Mouse (Mus musculus) midbrain, embryonic 11.5 days (tissue): ENCODE results near the gene Acin1. TPM values are rescaled to one million over a fixed set of nuclear protein-coding genes. Genes with fewer than 3 reads are reported as not detected.

Experiments used
- ATAC-seq: fragments of 200-750 bp; cut with Nextera tagmentation; 2 replicates; pipeline ENCODE4 v1.8.0; 2017; ENCODE audit warnings: moderate TSS enrichment, moderate library complexity; ENCODE audit not compliant: low FRiP score
- DNase-seq: peaks from one replicate; pipeline ENCODE4 v3.0.0; 2015; ENCODE audit warnings: low spot score; ENCODE audit errors: missing footprints
- H3K27ac ChIP-seq: fragments of 300-500 bp; sonication (generic); 2 replicates; pipeline ENCODE4 v1.5.1; 2014; ENCODE audit warnings: low read depth, low read length
- H3K27me3 ChIP-seq: fragments of 300-500 bp; sonication (generic); 2 replicates; pipeline ENCODE4 v1.6.1; 2014; ENCODE audit warnings: mild to moderate bottlenecking, low read length, moderate library complexity, mixed read lengths; ENCODE audit not compliant: control insufficient read depth, insufficient read depth
- H3K36me3 ChIP-seq: fragments of 300-500 bp; sonication (generic); 2 replicates; pipeline ENCODE4 v1.6.1; 2014; ENCODE audit warnings: mild to moderate bottlenecking, low read length, moderate library complexity, mixed read lengths; ENCODE audit not compliant: control insufficient read depth, insufficient read depth
- H3K4me1 ChIP-seq: fragments of 300-500 bp; sonication (generic); 2 replicates; pipeline ENCODE4 v1.6.1; 2014; ENCODE audit warnings: low read length; ENCODE audit not compliant: control insufficient read depth, insufficient read depth
- H3K4me2 ChIP-seq: fragments of 300-500 bp; sonication (generic); 2 replicates; pipeline ENCODE4 v1.6.1; 2014; ENCODE audit warnings: mild to moderate bottlenecking, moderate library complexity
- H3K4me3 ChIP-seq: fragments of 300-500 bp; sonication (generic); 2 replicates; pipeline ENCODE4 v1.5.1; 2014; ENCODE audit warnings: low read depth, low read length
- H3K9ac ChIP-seq: fragments of 300-500 bp; sonication (generic); 2 replicates; pipeline ENCODE4 v1.6.1; 2014; ENCODE audit warnings: low read length
- H3K9me3 ChIP-seq: fragments of 300-500 bp; sonication (generic); 2 replicates; pipeline ENCODE4 v1.6.1; 2016; ENCODE audit warnings: low read length; ENCODE audit not compliant: control insufficient read depth
- WGBS: fragments of 180-500 bp; shearing (Covaris S2); extraction: QIAGEN DNeasy Blood & Tissue Kit; methylation state at CpG from one replicate; pipeline ENCODE4 v1.1.7; 2014; 5-methylcytosine and 5-hydroxymethylcytosine counted together
- polyA plus RNA-seq: library from polyadenylated mRNA; unstranded; fragments of >200 nt; fragmentation: Nextera tagmentation; extraction: Ambion mirVana; gene quantifications from 2 replicates; pipeline ENCODE4 v1.2.1, GENCODE M21; 2014

Gene Acin1
- polyA plus RNA-seq, 1 experiment from 2014 or later, result 145 TPM

- peaks cover 25% of the 10 kb centered on the region for H3K36me3 ChIP-seq
- H3K9me3 ChIP-seq, result no peaks in the 10 kb centered on the region
- ATAC-seq (no peak), DNase-seq (no peak)
- no peak overlapping the region for H3K4me3 ChIP-seq
- no peaks in the 10 kb centered on the region for H3K27me3 ChIP-seq
- H3K4me1 ChIP-seq, result no peaks in the 10 kb centered on the region
- whole genome bisulfite sequencing, result 78% methylated on average over 11 of the region's 11 CpGs
- no peak overlapping the region for H3K4me2 ChIP-seq
- no peak overlapping the region for H3K9ac ChIP-seq
- H3K27ac ChIP-seq, result no peak overlapping the region
These were observed 56.0 kb downstream of the Acin1 start for GRCm38 (mm10) chr14:54630583-54631239.

- Histone ChIP-seq H3K27me3 (no peaks in the 10 kb centered on the region), H3K4me2 (no peak overlapping the region), H3K4me3 (no peak overlapping the region), H3K9ac (no peak overlapping the region), H3K27ac (no peak overlapping the region), H3K9me3 (no peaks in the 10 kb centered on the region), H3K4me1 (no peaks in the 10 kb centered on the region), H3K36me3 (peaks cover 25% of the 10 kb centered on the region)
- ATAC-seq, result no peak
- no peak for DNase-seq
- WGBS, result 93% methylated on average over 2 of the region's 2 CpGs
These were observed 56.9 kb downstream of the Acin1 start for GRCm38 (mm10) chr14:54629797-54630196.

DNA sequence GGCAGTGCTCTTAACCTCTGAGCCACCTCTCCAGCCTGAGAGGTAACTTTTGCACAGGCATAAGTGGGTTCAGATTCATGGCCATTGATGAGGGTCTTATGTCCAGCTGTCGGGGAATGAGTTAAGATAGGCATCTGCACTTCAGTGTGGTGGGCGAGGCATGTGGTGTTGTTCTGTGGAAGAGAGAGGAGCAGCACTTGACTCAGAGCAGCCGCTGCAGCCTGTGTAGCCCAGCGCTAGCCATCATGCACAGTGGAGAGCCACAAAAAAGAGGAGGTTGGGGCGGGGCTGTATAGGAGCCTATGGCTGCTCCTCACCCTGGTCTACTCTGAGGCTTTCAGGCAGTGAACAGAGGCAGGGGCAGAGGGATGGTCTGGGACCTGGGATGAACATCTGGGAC lies 58.6 kb downstream of the Acin1 start:
- H3K9ac ChIP-seq, result no peak overlapping the region
- no peak overlapping the region for H3K4me2 ChIP-seq
- H3K36me3 ChIP-seq, result peaks cover 17% of the 10 kb centered on the region
- no peak for DNase-seq
- H3K4me1 ChIP-seq, result no peaks in the 10 kb centered on the region
- H3K4me3 ChIP-seq, result no peak overlapping the region
- no peak overlapping the region for H3K27ac ChIP-seq
- no peaks in the 10 kb centered on the region for H3K27me3 ChIP-seq
- H3K9me3 ChIP-seq, result no peaks in the 10 kb centered on the region
- 82% methylated on average over 5 of the region's 5 CpGs for WGBS
- ATAC-seq, result no peak

- Histone ChIP-seq H3K9me3 (no peaks in the 10 kb centered on the region), H3K4me3 (no peak overlapping the region), H3K9ac (no peak overlapping the region), H3K27ac (no peak overlapping the region), H3K4me2 (no peak overlapping the region), H3K4me1 (no peaks in the 10 kb centered on the region), H3K36me3 (no peaks in the 10 kb centered on the region), H3K27me3 (no peaks in the 10 kb centered on the region)
- DNase-seq, result no peak
- WGBS, result 81% methylated on average over 10 of the region's 10 CpGs
- no peak for ATAC-seq
These were observed 61.8 kb downstream of the Acin1 start for GRCm38 (mm10) chr14:54624976-54625375.

DNA sequence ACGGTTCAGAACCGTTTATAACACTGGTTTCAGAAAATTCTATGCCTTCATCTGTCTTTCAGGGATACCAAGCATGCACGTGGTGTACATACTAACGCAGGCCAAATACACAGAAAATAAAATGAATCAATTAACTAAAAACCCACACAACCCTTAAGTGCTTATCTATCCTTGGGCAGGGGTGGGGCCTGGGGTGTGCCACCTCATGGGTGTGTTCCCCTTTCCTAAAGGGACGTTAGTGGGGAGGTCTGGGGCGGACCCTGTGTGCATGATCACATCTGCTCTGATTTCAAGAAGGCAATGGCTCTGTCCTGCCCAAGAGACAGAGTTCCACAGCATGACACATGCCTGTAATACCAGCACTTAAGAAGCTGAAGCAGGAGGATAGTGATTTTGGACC lies 63.4 kb downstream of the Acin1 start:
- no peak overlapping the region for H3K4me2 ChIP-seq
- H3K27ac ChIP-seq, result no peak overlapping the region
- ATAC-seq (no peak), DNase-seq (no peak)
- H3K27me3 ChIP-seq, result no peaks in the 10 kb centered on the region
- no peaks in the 10 kb centered on the region for H3K9me3 ChIP-seq
- H3K36me3 ChIP-seq, result no peaks in the 10 kb centered on the region
- WGBS, result 90% methylated on average over 6 of the region's 6 CpGs
- H3K9ac ChIP-seq, result no peak overlapping the region
- no peak overlapping the region for H3K4me3 ChIP-seq
- H3K4me1 ChIP-seq, result no peaks in the 10 kb centered on the region

DNA sequence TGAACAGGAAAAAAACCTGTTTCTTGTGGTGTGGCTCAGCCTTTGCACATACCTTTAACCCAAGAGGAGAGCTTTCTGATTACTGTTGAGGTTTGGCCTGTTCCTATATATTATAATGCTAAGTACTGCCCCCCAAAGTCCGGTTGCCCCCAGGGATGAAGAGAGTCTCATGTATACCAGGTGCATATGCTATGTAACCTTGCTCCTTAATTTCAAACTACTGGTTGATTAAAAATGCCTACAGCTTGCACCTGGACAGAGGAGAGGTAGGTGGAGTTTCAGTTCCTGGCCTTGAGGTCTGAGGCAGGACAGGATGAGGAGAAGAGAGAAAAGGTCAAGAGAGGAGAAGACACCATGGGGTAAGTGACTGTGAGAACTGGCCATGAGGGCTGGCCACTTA lies 65.6 kb downstream of the Acin1 start, which contains the start of gene Psmb11:
Gene Psmb11, plus strand, starts transcription at position 301 of the 400 bp plus-strand sequence.
- 87% methylated on average over 1 of the region's 1 CpGs for WGBS
- Histone ChIP-seq H3K9me3 (no peaks in the 10 kb centered on the region), H3K36me3 (peaks cover 2% of the 10 kb centered on the region; the same call in 1 of the 2 replicates), H3K27me3 (no peaks in the 10 kb centered on the region), H3K4me1 (peaks cover 4% of the 10 kb centered on the region), H3K4me2 (no peak within 1 kb of the TSS), H3K4me3 (no peak within 1 kb of the TSS), H3K27ac (no peak within 1 kb of the TSS), H3K9ac (no peak within 1 kb of the TSS)
- DNase-seq (no peak), ATAC-seq (no peak)

GRCm38 (mm10) chr14:54617897-54618365 lies 68.8 kb downstream of the Acin1 start, which contains the start of gene Psmb5:
Gene Psmb5, minus strand, starts transcription at chr14:54618022.
- H3K27ac ChIP-seq, result peak within 1 kb of the TSS; percentile 11; the same call in 1 of the 2 replicates
- H3K4me2 ChIP-seq, result peak within 1 kb of the TSS; percentile 54
- peak within 1 kb of the TSS; percentile 92 for H3K9ac ChIP-seq
- H3K4me3 ChIP-seq, result peak within 1 kb of the TSS; percentile 83
- peak; percentile 91 for ATAC-seq
- peaks cover 5% of the 10 kb centered on the region; the same call in 1 of the 2 replicates for H3K36me3 ChIP-seq
- H3K4me1 ChIP-seq, result peaks cover 4% of the 10 kb centered on the region
- H3K27me3 ChIP-seq, result no peaks in the 10 kb centered on the region
- DNase-seq, result peak; percentile 99
- H3K9me3 ChIP-seq, result no peaks in the 10 kb centered on the region
- WGBS, result under 1% methylated on average over 25 of the region's 25 CpGs

GRCm38 (mm10) chr14:54617152-54617896 lies 69.4 kb downstream of the Acin1 start:
- Histone ChIP-seq H3K9me3 (no peaks in the 10 kb centered on the region), H3K4me3 (peak overlapping the region; percentile 83), H3K4me1 (peaks cover 4% of the 10 kb centered on the region), H3K9ac (peak overlapping the region; percentile 92), H3K27me3 (no peaks in the 10 kb centered on the region), H3K36me3 (peaks cover 5% of the 10 kb centered on the region; the same call in 1 of the 2 replicates), H3K27ac (peak overlapping the region; percentile 11; the same call in 1 of the 2 replicates), H3K4me2 (peak overlapping the region; percentile 54)
- WGBS, result 2% methylated on average over 38 of the region's 38 CpGs
- DNase-seq, result peak; percentile 92
- ATAC-seq, result peak; percentile 67
